Mouse (Mus musculus): ENCODE results near the gene Mapk8ip3.

The Mapk8ip3 gene

GRCm38 (mm10) chr17:24849733-24850064, 87.1 kb downstream of the Mapk8ip3 start:
- no peak for DNase-seq (ENCODE audit: low spot score)

- DNase-seq (ENCODE audit: low spot score) = peak; percentile 42
These were observed 88.2 kb downstream of the Mapk8ip3 start for GRCm38 (mm10) chr17:24848600-24849031.

- no peak for DNase-seq (ENCODE audit: low spot score)
These were observed 89.4 kb downstream of the Mapk8ip3 start for GRCm38 (mm10) chr17:24847386-24847785.

- DNase-seq (ENCODE audit: low spot score) = no peak
These were observed 92.3 kb downstream of the Mapk8ip3 start for GRCm38 (mm10) chr17:24844525-24844924.

GRCm38 (mm10) chr17:24842631-24843030, 94.1 kb downstream of the Mapk8ip3 start:
- no peak for DNase-seq (ENCODE audit: low spot score)

All from spleen, adult 12 weeks (tissue).